Mouse (Mus musculus) c-Kit-positive CD71-positive TER-119-negative erythroid progenitor cells, embryonic 14.5 days (primary cell): ENCODE measurements around the gene Zfp869.
"Not testable (repeated sequence)": the region's sequence is repeated elsewhere in the genome, so short reads cannot be mapped to it uniquely, and the experiment has no call there.

Experiments used
- DNase-seq: peaks from one replicate; pipeline ENCODE4 v3.0.0-alpha.2; 2013; ENCODE audit warnings: low read depth

Zfp869 gene

GRCm38 (mm10) chr8:69710624-69711023, at the start of gene Zfp869:
Gene Zfp869 (minus strand): TSS chr8:69710724.
- not testable (repeated sequence) for DNase-seq

GRCm38 (mm10) chr8:69758316-69758715, 47.8 kb upstream of the Zfp869 start:
- no peak for DNase-seq

- DNase-seq: peak; percentile 45
Observed at GRCm38 (mm10) chr8:69752437-69752836, 41.9 kb upstream of the Zfp869 start.

- DNase-seq: peak; percentile 87
Observed at GRCm38 (mm10) chr8:69749544-69750454, 39.3 kb upstream of the Zfp869 start, which contains the start of gene Zfp963. Gene Zfp963 (minus strand): TSS chr8:69749970.

GRCm38 (mm10) chr8:69741231-69741630, 30.7 kb upstream of the Zfp869 start:
- no peak for DNase-seq

GRCm38 (mm10) chr8:69740763-69741162, 30.2 kb upstream of the Zfp869 start:
- no peak for DNase-seq

- no peak for DNase-seq
Observed at GRCm38 (mm10) chr8:69735495-69735894, 25.0 kb upstream of the Zfp869 start.

GRCm38 (mm10) chr8:69717232-69717580, 6.7 kb upstream of the Zfp869 start:
- DNase-seq: no peak

GRCm38 (mm10) chr8:69716403-69717231, 6.1 kb upstream of the Zfp869 start:
- peak; percentile 97 for DNase-seq

- no peak for DNase-seq
Observed at GRCm38 (mm10) chr8:69715366-69715765, 4.8 kb upstream of the Zfp869 start.

GRCm38 (mm10) chr8:69713516-69713915, 3.0 kb upstream of the Zfp869 start:
- no peak for DNase-seq

GRCm38 (mm10) chr8:69701810-69702209, 8.7 kb downstream of the Zfp869 start:
- no peak for DNase-seq

GRCm38 (mm10) chr8:69665051-69665450, 45.5 kb downstream of the Zfp869 start:
- DNase-seq: not testable (repeated sequence)

GRCm38 (mm10) chr8:69661294-69661693, 49.2 kb downstream of the Zfp869 start:
- DNase-seq: no peak
